Mouse (Mus musculus) lung, embryonic 16.5 days (tissue): ENCODE measurements around the gene Lemd2. TPM values are rescaled to one million over a fixed set of nuclear protein-coding genes. Genes with fewer than 3 reads are reported as not detected.
A peak's percentile ranks its signal among the peaks of the same experiment; 100 is the strongest.

Source experiments
- ATAC-seq: fragments of 200-750 bp; cut with Nextera tagmentation; 2 replicates; pipeline ENCODE4 v1.8.0; 2017; ENCODE audit warnings: low read depth, mild to moderate bottlenecking, moderate library complexity
- H3K27ac ChIP-seq: fragments of 300-500 bp; sonication (generic); 2 replicates; pipeline ENCODE4 v1.5.1; 2014; ENCODE audit warnings: mild to moderate bottlenecking, control low read depth, low read length
- H3K27me3 ChIP-seq: fragments of 300-500 bp; sonication (generic); 2 replicates; pipeline ENCODE4 v1.6.1; 2014; ENCODE audit warnings: low read depth, low read length, mixed read lengths; ENCODE audit not compliant: control insufficient read depth, insufficient read depth
- H3K36me3 ChIP-seq: fragments of 300-500 bp; sonication (generic); 2 replicates; pipeline ENCODE4 v1.6.1; 2014; ENCODE audit warnings: low read length; ENCODE audit not compliant: control insufficient read depth, insufficient read depth
- H3K4me1 ChIP-seq: fragments of 300-500 bp; sonication (generic); replicated peaks from 2 replicates; pipeline ENCODE4 v1.6.1; 2014; ENCODE audit warnings: low read length, mixed read lengths; ENCODE audit not compliant: control insufficient read depth, insufficient read depth
- H3K4me2 ChIP-seq: fragments of 300-500 bp; sonication (generic); 2 replicates; pipeline ENCODE4 v1.6.1; 2014; ENCODE audit warnings: low read depth, low read length, control low read depth
- H3K4me3 ChIP-seq: fragments of 300-500 bp; sonication (generic); 2 replicates; pipeline ENCODE4 v1.5.1; 2014; ENCODE audit warnings: mild to moderate bottlenecking, low read length, control low read depth
- H3K9ac ChIP-seq: fragments of 300-500 bp; sonication (generic); 2 replicates; pipeline ENCODE4 v1.6.1; 2014; ENCODE audit warnings: low read length, control low read depth
- H3K9me3 ChIP-seq: fragments of 300-500 bp; sonication (generic); 2 replicates; pipeline ENCODE4 v1.6.1; 2016; ENCODE audit warnings: low read length; ENCODE audit not compliant: control insufficient read depth
- WGBS: fragments of 180-500 bp; shearing (Covaris S2); extraction: QIAGEN DNeasy Blood & Tissue Kit; methylation state at CpG from one replicate; pipeline ENCODE4 v1.1.7; 2014; 5-methylcytosine and 5-hydroxymethylcytosine counted together
- polyA plus RNA-seq: library from polyadenylated mRNA; unstranded; fragments of >200 nt; fragmentation: Nextera tagmentation; extraction: Ambion mirVana; gene quantifications from 2 replicates; pipeline ENCODE4 v1.2.1, GENCODE M21; 2015

The Lemd2 gene
- polyA plus RNA-seq, 1 experiment from 2014 or later = 7.2 TPM

GRCm38 (mm10) chr17:27144152-27144551, 60.1 kb downstream of the Lemd2 start:
- Histone ChIP-seq H3K4me1 (no peaks in the 10 kb centered on the region), H3K27ac (no peak overlapping the region), H3K9me3 (no peaks in the 10 kb centered on the region), H3K4me2 (no peak overlapping the region), H3K27me3 (no peaks in the 10 kb centered on the region), H3K4me3 (no peak overlapping the region), H3K9ac (no peak overlapping the region), H3K36me3 (no peaks in the 10 kb centered on the region)
- WGBS = 77% methylated on average over 4 of the region's 4 CpGs
- no peak for ATAC-seq

- peak overlapping the region; percentile 13; the same call in 1 of the 2 replicates for H3K4me2 ChIP-seq
- no peaks in the 10 kb centered on the region for H3K27me3 ChIP-seq
- WGBS = 26% methylated on average over 10 of the region's 10 CpGs
- no peaks in the 10 kb centered on the region for H3K9me3 ChIP-seq
- H3K4me1 ChIP-seq = no peaks in the 10 kb centered on the region
- H3K36me3 ChIP-seq = no peaks in the 10 kb centered on the region
- H3K4me3 ChIP-seq = no peak overlapping the region
- no peak overlapping the region for H3K27ac ChIP-seq
- peak; percentile 56; the same call in 1 of the 2 replicates for ATAC-seq
- no peak overlapping the region for H3K9ac ChIP-seq
Measured at GRCm38 (mm10) chr17:27141971-27142450, 62.3 kb downstream of the Lemd2 start.

- WGBS = 42% methylated on average over 9 of the region's 9 CpGs
- Histone ChIP-seq H3K4me3 (no peak overlapping the region), H3K36me3 (no peaks in the 10 kb centered on the region), H3K27ac (no peak overlapping the region), H3K4me1 (no peaks in the 10 kb centered on the region), H3K4me2 (no peak overlapping the region), H3K9ac (no peak overlapping the region), H3K9me3 (no peaks in the 10 kb centered on the region), H3K27me3 (no peaks in the 10 kb centered on the region)
- ATAC-seq = no peak
Measured at GRCm38 (mm10) chr17:27140262-27140661, 64.0 kb downstream of the Lemd2 start.

Other genes starting within 250 kb of the Lemd2 start
- gene Zbtb9, start 231.3 kb downstream of the Lemd2 start, polyA plus RNA-seq = 16.5 and 17.1 TPM in 2 replicates
- gene Bak1, start 175.5 kb downstream of the Lemd2 start, polyA plus RNA-seq = 7.8 and 8.1 TPM in 2 replicates
- 6.1 TPM in 2 replicates for gene Itpr3, start 147.2 kb downstream of the Lemd2 start, polyA plus RNA-seq
- 248 and 255 TPM in 2 replicates for gene Uqcc2, start 70.6 kb downstream of the Lemd2 start, polyA plus RNA-seq
- gene Ip6k3, start 36.7 kb downstream of the Lemd2 start, polyA plus RNA-seq = 0.16 and 0.43 TPM in 2 replicates